Mouse (Mus musculus): ENCODE results near the gene Tmem248. TPM values are rescaled to one million over a fixed set of nuclear protein-coding genes. Genes with fewer than 3 reads are reported as not detected.

The Tmem248 gene
- polyA plus RNA-seq, 1 experiment from 2014 or later = 21.8 TPM

DNA sequence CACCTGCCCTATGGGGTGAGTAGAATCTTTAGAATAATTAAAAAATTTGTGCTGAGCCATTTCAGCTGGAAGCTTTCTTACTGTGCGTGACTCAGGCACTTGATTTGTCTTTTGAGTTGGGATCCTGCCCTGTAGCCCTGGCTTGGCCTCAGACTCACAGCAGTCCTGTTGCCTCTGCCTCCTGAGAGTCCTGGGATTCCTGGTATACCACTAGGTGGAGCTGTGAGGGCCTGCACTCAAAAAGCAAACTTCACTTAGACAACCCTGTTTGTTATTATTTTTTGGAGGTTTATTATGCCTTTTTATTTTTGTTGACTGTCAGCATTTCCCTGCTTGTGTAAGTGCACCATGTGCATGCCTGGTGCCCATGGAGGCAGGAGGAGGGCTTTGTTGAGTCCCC lies 50.4 kb downstream of the Tmem248 start:
- no peak overlapping the region for H3K4me3 ChIP-seq
- no peaks in the 10 kb centered on the region for H3K27me3 ChIP-seq
- no peaks in the 10 kb centered on the region for H3K4me1 ChIP-seq
- WGBS = 94% methylated on average over 1 of the region's 1 CpGs
- H3K9ac ChIP-seq = no peak overlapping the region
- no peak overlapping the region for H3K4me2 ChIP-seq
- peaks cover 78% of the 10 kb centered on the region for H3K36me3 ChIP-seq (ENCODE audit: poor library complexity, severe bottlenecking)
- H3K9me3 ChIP-seq (replicated peaks) = no peaks in the 10 kb centered on the region
- ATAC-seq = no peak
- H3K27ac ChIP-seq = no peak overlapping the region

DNA sequence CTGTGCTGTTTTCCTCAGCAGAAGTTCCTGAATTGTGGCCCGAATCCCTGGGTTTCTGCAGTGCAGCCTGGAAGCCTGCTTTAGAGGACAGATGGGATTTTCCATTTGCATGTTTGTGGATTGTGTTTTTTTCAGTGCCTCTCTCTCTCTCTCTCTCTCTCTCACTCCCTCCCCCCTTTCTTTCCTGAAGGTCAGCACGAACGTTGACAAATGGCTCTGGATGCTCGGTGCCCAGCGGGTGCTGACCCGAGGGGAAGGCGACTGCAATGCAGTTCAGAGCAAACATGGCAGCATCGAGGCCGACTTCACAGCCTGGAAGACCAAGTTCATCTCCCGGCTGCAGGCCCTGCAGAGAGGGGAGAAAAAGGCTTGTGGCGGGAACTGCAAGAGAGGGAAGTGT lies 52.1 kb downstream of the Tmem248 start:
- no peak overlapping the region for H3K4me2 ChIP-seq
- no peaks in the 10 kb centered on the region for H3K27me3 ChIP-seq
- peaks cover 75% of the 10 kb centered on the region for H3K36me3 ChIP-seq (ENCODE audit: poor library complexity, severe bottlenecking)
- no peak overlapping the region for H3K4me3 ChIP-seq
- no peaks in the 10 kb centered on the region for H3K4me1 ChIP-seq
- ATAC-seq = no peak
- no peak overlapping the region for H3K9ac ChIP-seq
- H3K9me3 ChIP-seq (replicated peaks) = no peaks in the 10 kb centered on the region
- no peak overlapping the region for H3K27ac ChIP-seq
- WGBS = 88% methylated on average over 11 of the region's 11 CpGs

DNA sequence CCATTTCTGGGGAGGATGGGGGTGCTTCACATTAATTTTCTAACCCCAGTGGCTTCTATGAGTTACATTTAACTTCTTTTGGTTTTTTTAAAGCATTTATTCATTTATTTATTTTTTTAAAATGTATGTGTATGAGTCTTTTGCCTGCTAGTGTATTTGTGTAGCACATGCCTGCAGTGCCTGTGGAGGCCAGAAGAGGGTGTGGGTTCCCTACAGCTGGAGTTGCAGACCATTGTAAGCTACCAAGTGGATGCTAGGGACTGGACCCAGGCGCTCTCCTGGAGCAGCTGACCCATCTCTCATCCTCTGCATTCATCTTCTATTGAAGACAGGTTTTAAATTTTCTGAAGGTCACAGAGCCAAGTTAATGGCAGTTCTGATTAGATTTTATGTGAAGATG lies 55.5 kb downstream of the Tmem248 start:
- no peak overlapping the region for H3K4me2 ChIP-seq
- peaks cover 73% of the 10 kb centered on the region for H3K36me3 ChIP-seq (ENCODE audit: poor library complexity, severe bottlenecking)
- 93% methylated on average over 1 of the region's 1 CpGs for WGBS
- ATAC-seq = no peak
- no peak overlapping the region for H3K9ac ChIP-seq
- no peaks in the 10 kb centered on the region for H3K9me3 ChIP-seq (replicated peaks)
- no peak overlapping the region for H3K4me3 ChIP-seq
- no peaks in the 10 kb centered on the region for H3K27me3 ChIP-seq
- H3K27ac ChIP-seq = no peak overlapping the region
- no peaks in the 10 kb centered on the region for H3K4me1 ChIP-seq

- WGBS = 92% methylated on average over 6 of the region's 6 CpGs
- H3K36me3 ChIP-seq (ENCODE audit: poor library complexity, severe bottlenecking) = peaks cover 71% of the 10 kb centered on the region
- H3K9me3 ChIP-seq (replicated peaks) = no peaks in the 10 kb centered on the region
- no peaks in the 10 kb centered on the region for H3K4me1 ChIP-seq
- no peak overlapping the region for H3K27ac ChIP-seq
- H3K27me3 ChIP-seq = no peaks in the 10 kb centered on the region
- no peak overlapping the region for H3K9ac ChIP-seq
- H3K4me2 ChIP-seq = no peak overlapping the region
- H3K4me3 ChIP-seq = no peak overlapping the region
- no peak for ATAC-seq
These were observed 56.2 kb downstream of the Tmem248 start for GRCm38 (mm10) chr5:130273046-130273445.

GRCm38 (mm10) chr5:130275509-130275908 lies 58.6 kb downstream of the Tmem248 start:
- H3K27me3 ChIP-seq = no peaks in the 10 kb centered on the region
- WGBS = 55% methylated on average over 4 of the region's 4 CpGs
- no peak overlapping the region for H3K27ac ChIP-seq
- H3K9me3 ChIP-seq (replicated peaks) = no peaks in the 10 kb centered on the region
- no peaks in the 10 kb centered on the region for H3K4me1 ChIP-seq
- no peak overlapping the region for H3K9ac ChIP-seq
- peaks cover 76% of the 10 kb centered on the region for H3K36me3 ChIP-seq (ENCODE audit: poor library complexity, severe bottlenecking)
- no peak for ATAC-seq
- no peak overlapping the region for H3K4me3 ChIP-seq
- H3K4me2 ChIP-seq = no peak overlapping the region

GRCm38 (mm10) chr5:130278011-130278472 lies 61.2 kb downstream of the Tmem248 start:
- Histone ChIP-seq H3K36me3 (ENCODE audit: poor library complexity, severe bottlenecking) (peaks cover 77% of the 10 kb centered on the region), H3K27ac (no peak overlapping the region), H3K4me3 (no peak overlapping the region), H3K27me3 (no peaks in the 10 kb centered on the region), H3K4me2 (no peak overlapping the region), H3K4me1 (no peaks in the 10 kb centered on the region), H3K9me3 (replicated peaks) (no peaks in the 10 kb centered on the region), H3K9ac (no peak overlapping the region)
- WGBS = 88% methylated on average over 7 of the region's 7 CpGs
- ATAC-seq = no peak

DNA sequence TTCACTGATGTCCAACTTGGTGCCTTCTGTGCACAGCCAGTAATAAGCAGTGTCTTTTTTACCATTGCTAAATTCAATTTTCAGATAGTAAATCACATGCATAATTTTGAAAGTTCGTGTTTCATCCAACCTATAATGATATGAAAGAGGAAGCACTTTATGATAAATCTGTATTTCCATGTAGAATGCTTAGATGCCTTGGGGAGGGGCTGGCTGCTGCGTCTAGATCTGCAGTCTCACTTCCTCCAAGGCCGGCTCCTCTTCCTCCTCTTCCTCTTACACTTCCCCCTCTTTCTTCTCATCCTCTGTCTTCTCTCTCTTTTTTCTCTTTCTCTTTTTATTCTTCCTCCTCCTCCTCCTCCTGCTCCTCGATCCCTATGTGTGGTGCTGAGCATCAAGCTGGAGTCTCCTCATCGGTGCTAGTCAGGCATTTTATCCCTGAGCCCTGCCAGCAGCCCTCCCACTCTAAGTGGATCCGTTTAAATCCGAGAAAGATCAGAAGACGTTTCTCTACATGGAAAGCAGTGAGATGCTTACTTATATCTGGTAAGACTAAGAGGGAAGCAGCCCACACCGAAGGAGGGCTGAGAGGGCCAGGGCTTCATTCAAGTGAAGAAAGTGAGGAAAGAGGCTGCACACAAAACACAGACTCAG lies 66.3 kb downstream of the Tmem248 start:
- Histone ChIP-seq H3K36me3 (ENCODE audit: poor library complexity, severe bottlenecking) (peaks cover 93% of the 10 kb centered on the region), H3K4me1 (no peaks in the 10 kb centered on the region), H3K4me2 (no peak overlapping the region), H3K9ac (no peak overlapping the region), H3K9me3 (replicated peaks) (no peaks in the 10 kb centered on the region; the same call in 1 of the 2 replicates), H3K27me3 (no peaks in the 10 kb centered on the region), H3K27ac (no peak overlapping the region), H3K4me3 (no peak overlapping the region)
- 95% methylated on average over 9 of the region's 9 CpGs for WGBS
- ATAC-seq = no peak

DNA sequence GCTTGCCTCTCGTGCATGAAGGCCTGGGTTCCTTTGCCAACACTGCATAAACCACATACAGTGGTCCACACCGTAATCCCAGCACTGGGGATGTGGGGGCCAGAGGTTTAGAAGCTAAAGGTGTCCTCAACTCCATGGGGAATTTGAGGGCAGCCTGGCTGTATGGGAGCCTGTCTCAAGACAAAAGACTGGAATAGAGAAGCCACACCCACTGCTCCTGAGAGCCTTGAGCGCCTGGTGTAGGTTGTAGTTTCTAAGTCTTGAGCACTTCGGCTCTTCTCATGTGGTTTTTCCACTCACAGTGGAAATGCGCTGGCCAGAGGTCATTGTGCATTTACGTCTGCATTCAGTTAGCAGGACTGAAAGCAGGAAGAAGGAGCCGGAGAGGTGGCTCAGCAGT lies 71.2 kb downstream of the Tmem248 start:
- no peaks in the 10 kb centered on the region; the same call in 1 of the 2 replicates for H3K9me3 ChIP-seq (replicated peaks)
- 92% methylated on average over 7 of the region's 7 CpGs for WGBS
- H3K4me2 ChIP-seq = no peak overlapping the region
- no peak overlapping the region for H3K4me3 ChIP-seq
- no peak overlapping the region for H3K27ac ChIP-seq
- no peaks in the 10 kb centered on the region for H3K27me3 ChIP-seq
- no peak overlapping the region for H3K9ac ChIP-seq
- ATAC-seq = no peak
- no peaks in the 10 kb centered on the region for H3K4me1 ChIP-seq
- H3K36me3 ChIP-seq (ENCODE audit: poor library complexity, severe bottlenecking) = peaks cover 90% of the 10 kb centered on the region

DNA sequence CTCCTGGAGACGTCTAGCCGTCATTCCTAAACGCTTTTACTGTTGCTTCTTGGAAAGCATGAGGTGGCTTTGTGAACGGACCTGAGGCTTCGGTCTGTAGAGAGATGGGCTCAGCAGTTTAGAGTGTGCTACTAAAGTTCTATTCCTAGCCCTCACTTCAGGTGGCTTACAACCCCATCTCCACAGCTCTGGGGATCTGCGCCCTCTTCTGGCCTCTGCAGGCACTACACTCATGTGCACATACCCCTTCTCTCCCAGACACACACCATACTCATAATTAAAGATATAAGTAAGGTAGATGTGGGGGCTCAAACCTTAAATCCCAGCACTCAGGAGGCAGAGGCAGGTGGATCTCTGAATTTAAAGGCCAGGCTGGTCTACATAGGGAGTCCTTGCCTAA lies 73.4 kb downstream of the Tmem248 start:
- no peak for ATAC-seq
- Histone ChIP-seq H3K27me3 (no peaks in the 10 kb centered on the region), H3K36me3 (ENCODE audit: poor library complexity, severe bottlenecking) (peaks cover 80% of the 10 kb centered on the region)

DNA sequence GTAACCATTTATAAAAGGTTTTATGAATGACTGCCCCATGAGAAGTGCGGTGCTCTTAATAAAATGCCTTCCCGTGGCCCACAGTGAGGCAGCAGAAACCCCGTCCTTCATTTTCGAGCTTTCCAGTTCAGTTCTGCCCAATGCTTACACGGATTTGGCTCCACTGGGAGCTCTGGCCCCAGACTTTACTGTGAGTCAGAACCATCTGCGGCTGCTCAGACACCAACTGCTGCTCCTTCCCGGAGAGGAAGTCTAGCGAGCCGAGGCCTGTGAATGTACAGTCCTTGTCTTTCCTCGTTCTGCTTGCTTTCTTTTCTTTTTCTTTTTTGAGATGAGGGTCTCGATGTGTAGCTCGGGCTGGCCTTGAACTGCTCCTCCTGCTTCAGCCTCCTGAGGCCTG lies 73.9 kb downstream of the Tmem248 start:
- no peaks in the 10 kb centered on the region for H3K27me3 ChIP-seq
- no peak overlapping the region for H3K4me3 ChIP-seq
- WGBS = 94% methylated on average over 12 of the region's 12 CpGs
- H3K27ac ChIP-seq = no peak overlapping the region
- H3K9me3 ChIP-seq (replicated peaks) = no peaks in the 10 kb centered on the region
- peaks cover 75% of the 10 kb centered on the region for H3K36me3 ChIP-seq (ENCODE audit: poor library complexity, severe bottlenecking)
- peaks cover 3% of the 10 kb centered on the region; the same call in 1 of the 2 replicates for H3K4me1 ChIP-seq
- H3K4me2 ChIP-seq = no peak overlapping the region
- ATAC-seq = no peak
- H3K9ac ChIP-seq = no peak overlapping the region

More for the DNA sequence above, 73.4 kb downstream of the Tmem248 start:
- Histone ChIP-seq H3K4me2 (no peak overlapping the region), H3K9ac (no peak overlapping the region), H3K27ac (no peak overlapping the region), H3K4me1 (peaks cover 3% of the 10 kb centered on the region; the same call in 1 of the 2 replicates), H3K9me3 (replicated peaks) (no peaks in the 10 kb centered on the region), H3K4me3 (no peak overlapping the region)
- 95% methylated on average over 6 of the region's 6 CpGs for WGBS

DNA sequence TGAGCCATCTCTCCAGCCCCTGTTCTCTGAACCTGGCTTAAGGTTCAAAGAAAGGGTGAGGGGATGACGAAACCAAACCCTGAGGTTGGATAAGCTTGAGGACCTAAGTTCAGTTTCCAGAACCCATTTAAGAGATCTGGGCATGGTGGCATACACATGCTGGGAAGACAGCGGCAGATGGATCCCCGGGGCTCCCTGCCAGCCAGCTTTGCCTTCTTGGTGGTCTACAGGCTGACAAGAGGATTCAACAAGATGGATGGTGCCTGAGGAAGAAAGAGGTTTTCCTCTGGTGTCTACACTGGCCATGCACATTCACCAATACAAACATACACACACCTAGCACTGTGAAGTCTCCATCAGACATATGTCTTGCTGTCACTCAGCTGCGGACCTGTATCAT lies 76.1 kb downstream of the Tmem248 start:
- no peaks in the 10 kb centered on the region for H3K9me3 ChIP-seq (replicated peaks)
- H3K4me2 ChIP-seq = no peak overlapping the region
- H3K4me1 ChIP-seq = peaks cover 3% of the 10 kb centered on the region; the same call in 1 of the 2 replicates
- WGBS = 96% methylated on average over 4 of the region's 4 CpGs
- H3K36me3 ChIP-seq (ENCODE audit: poor library complexity, severe bottlenecking) = peaks cover 77% of the 10 kb centered on the region
- H3K27me3 ChIP-seq = no peaks in the 10 kb centered on the region
- no peak overlapping the region for H3K4me3 ChIP-seq
- no peak overlapping the region for H3K9ac ChIP-seq
- no peak overlapping the region for H3K27ac ChIP-seq
- no peak for ATAC-seq
